Mouse (Mus musculus) lung, embryonic 16.5 days (tissue): ENCODE results near the gene Atg4d. TPM values are rescaled to one million over a fixed set of nuclear protein-coding genes. Genes with fewer than 3 reads are reported as not detected.
A peak's percentile ranks its signal among the peaks of the same experiment; 100 is the strongest.

ENCODE experiments used
- ATAC-seq: fragments of 200-750 bp; cut with Nextera tagmentation; 2 replicates; pipeline ENCODE4 v1.8.0; 2017; ENCODE audit warnings: low read depth, mild to moderate bottlenecking, moderate library complexity
- H3K27ac ChIP-seq: fragments of 300-500 bp; sonication (generic); 2 replicates; pipeline ENCODE4 v1.5.1; 2014; ENCODE audit warnings: mild to moderate bottlenecking, control low read depth, low read length
- H3K27me3 ChIP-seq: fragments of 300-500 bp; sonication (generic); 2 replicates; pipeline ENCODE4 v1.6.1; 2014; ENCODE audit warnings: low read depth, low read length, mixed read lengths; ENCODE audit not compliant: control insufficient read depth, insufficient read depth
- H3K36me3 ChIP-seq: fragments of 300-500 bp; sonication (generic); 2 replicates; pipeline ENCODE4 v1.6.1; 2014; ENCODE audit warnings: low read length; ENCODE audit not compliant: control insufficient read depth, insufficient read depth
- H3K4me1 ChIP-seq: fragments of 300-500 bp; sonication (generic); replicated peaks from 2 replicates; pipeline ENCODE4 v1.6.1; 2014; ENCODE audit warnings: low read length, mixed read lengths; ENCODE audit not compliant: control insufficient read depth, insufficient read depth
- H3K4me2 ChIP-seq: fragments of 300-500 bp; sonication (generic); 2 replicates; pipeline ENCODE4 v1.6.1; 2014; ENCODE audit warnings: low read depth, low read length, control low read depth
- H3K4me3 ChIP-seq: fragments of 300-500 bp; sonication (generic); 2 replicates; pipeline ENCODE4 v1.5.1; 2014; ENCODE audit warnings: mild to moderate bottlenecking, low read length, control low read depth
- H3K9ac ChIP-seq: fragments of 300-500 bp; sonication (generic); 2 replicates; pipeline ENCODE4 v1.6.1; 2014; ENCODE audit warnings: low read length, control low read depth
- H3K9me3 ChIP-seq: fragments of 300-500 bp; sonication (generic); 2 replicates; pipeline ENCODE4 v1.6.1; 2016; ENCODE audit warnings: low read length; ENCODE audit not compliant: control insufficient read depth
- WGBS: fragments of 180-500 bp; shearing (Covaris S2); extraction: QIAGEN DNeasy Blood & Tissue Kit; methylation state at CpG from one replicate; pipeline ENCODE4 v1.1.7; 2014; 5-methylcytosine and 5-hydroxymethylcytosine counted together
- polyA plus RNA-seq: library from polyadenylated mRNA; unstranded; fragments of >200 nt; fragmentation: Nextera tagmentation; extraction: Ambion mirVana; gene quantifications from 2 replicates; pipeline ENCODE4 v1.2.1, GENCODE M21; 2015

Gene Atg4d
- polyA plus RNA-seq, 1 experiment from 2014 or later, result 39.9 TPM

GRCm38 (mm10) chr9:21311695-21312094 is 46.6 kb downstream of the Atg4d start:
- Histone ChIP-seq H3K36me3 (no peaks in the 10 kb centered on the region), H3K4me2 (peak overlapping the region; percentile 50), H3K9ac (peak overlapping the region; percentile 66), H3K27me3 (peaks cover 10% of the 10 kb centered on the region), H3K4me3 (peak overlapping the region; percentile 56), H3K4me1 (no peaks in the 10 kb centered on the region), H3K27ac (no peak overlapping the region), H3K9me3 (no peaks in the 10 kb centered on the region)
- ATAC-seq, result 0 out of 2 replicates have a peak, but pooled peaks have one; percentile 8
- 14% methylated on average over 7 of the region's 7 CpGs for WGBS

GRCm38 (mm10) chr9:21312134-21312533 is 47.0 kb downstream of the Atg4d start, which contains the start of gene Ap1m2:
TSS of gene Ap1m2 (minus strand) at chr9:21312337.
- WGBS, result 5% methylated on average over 29 of the region's 35 CpGs
- Histone ChIP-seq H3K4me1 (no peaks in the 10 kb centered on the region), H3K36me3 (no peaks in the 10 kb centered on the region), H3K27ac (no peak within 1 kb of the TSS), H3K4me3 (peak within 1 kb of the TSS; percentile 56), H3K4me2 (peak within 1 kb of the TSS; percentile 50), H3K27me3 (peaks cover 10% of the 10 kb centered on the region), H3K9ac (peak within 1 kb of the TSS; percentile 66), H3K9me3 (no peaks in the 10 kb centered on the region)
- peak; percentile 39; the same call in 1 of the 2 replicates for ATAC-seq

GRCm38 (mm10) chr9:21313394-21313793 is 48.3 kb downstream of the Atg4d start:
- no peak overlapping the region for H3K27ac ChIP-seq
- H3K36me3 ChIP-seq, result no peaks in the 10 kb centered on the region
- no peak overlapping the region for H3K4me3 ChIP-seq
- peak; percentile 76 for ATAC-seq
- H3K4me1 ChIP-seq, result no peaks in the 10 kb centered on the region
- H3K4me2 ChIP-seq, result no peak overlapping the region
- H3K27me3 ChIP-seq, result peaks cover 10% of the 10 kb centered on the region
- no peaks in the 10 kb centered on the region for H3K9me3 ChIP-seq
- 6% methylated on average over 11 of the region's 11 CpGs for WGBS
- H3K9ac ChIP-seq, result no peak overlapping the region

GRCm38 (mm10) chr9:21314367-21315140 is 49.5 kb downstream of the Atg4d start:
- Histone ChIP-seq H3K27me3 (peaks cover 10% of the 10 kb centered on the region), H3K4me3 (no peak overlapping the region), H3K9ac (no peak overlapping the region), H3K27ac (no peak overlapping the region), H3K4me2 (no peak overlapping the region), H3K9me3 (no peaks in the 10 kb centered on the region), H3K36me3 (no peaks in the 10 kb centered on the region), H3K4me1 (no peaks in the 10 kb centered on the region)
- WGBS, result 90% methylated on average over 9 of the region's 9 CpGs
- ATAC-seq, result no peak

DNA sequence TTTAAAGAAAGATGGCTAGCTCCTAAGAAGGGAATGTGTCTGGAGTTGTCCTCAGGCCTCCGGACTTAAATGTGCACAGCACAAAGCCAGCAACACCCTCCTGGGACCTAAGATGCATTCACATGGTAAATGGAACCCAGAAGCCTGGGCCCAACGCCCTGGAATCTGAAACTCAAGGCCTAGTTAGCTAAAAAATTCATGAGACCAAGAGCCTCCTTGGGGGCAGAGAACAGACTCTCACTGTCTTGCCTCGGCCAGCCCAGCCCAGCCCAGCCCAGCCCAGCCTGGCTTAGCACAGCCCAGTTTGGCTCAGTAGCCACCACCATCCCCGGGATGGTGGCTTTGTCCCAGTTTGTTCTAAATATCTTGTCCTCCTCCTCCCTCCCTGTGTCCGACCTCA is 50.3 kb downstream of the Atg4d start:
- H3K36me3 ChIP-seq, result no peaks in the 10 kb centered on the region
- no peaks in the 10 kb centered on the region for H3K9me3 ChIP-seq
- 41% methylated on average over 5 of the region's 5 CpGs for WGBS
- no peak overlapping the region for H3K9ac ChIP-seq
- no peak overlapping the region for H3K4me3 ChIP-seq
- H3K4me1 ChIP-seq, result peaks cover 3% of the 10 kb centered on the region; the same call in 1 of the 2 replicates
- H3K27me3 ChIP-seq, result peaks cover 10% of the 10 kb centered on the region
- no peak for ATAC-seq
- H3K27ac ChIP-seq, result no peak overlapping the region
- no peak overlapping the region for H3K4me2 ChIP-seq

GRCm38 (mm10) chr9:21316696-21317095 is 51.6 kb downstream of the Atg4d start:
- Histone ChIP-seq H3K36me3 (no peaks in the 10 kb centered on the region), H3K9me3 (no peaks in the 10 kb centered on the region), H3K4me2 (no peak overlapping the region), H3K4me3 (no peak overlapping the region), H3K27me3 (peaks cover 10% of the 10 kb centered on the region), H3K9ac (no peak overlapping the region), H3K27ac (no peak overlapping the region), H3K4me1 (peaks cover 10% of the 10 kb centered on the region)
- ATAC-seq, result no peak
- 66% methylated on average over 7 of the region's 7 CpGs for WGBS

- Histone ChIP-seq H3K4me1 (peaks cover 18% of the 10 kb centered on the region), H3K4me2 (no peak overlapping the region), H3K27ac (no peak overlapping the region), H3K27me3 (no peaks in the 10 kb centered on the region), H3K9ac (no peak overlapping the region), H3K36me3 (no peaks in the 10 kb centered on the region), H3K9me3 (no peaks in the 10 kb centered on the region), H3K4me3 (no peak overlapping the region)
- ATAC-seq, result no peak
- WGBS, result 85% methylated on average over 6 of the region's 6 CpGs
Observed at GRCm38 (mm10) chr9:21318792-21319191, 53.7 kb downstream of the Atg4d start.

DNA sequence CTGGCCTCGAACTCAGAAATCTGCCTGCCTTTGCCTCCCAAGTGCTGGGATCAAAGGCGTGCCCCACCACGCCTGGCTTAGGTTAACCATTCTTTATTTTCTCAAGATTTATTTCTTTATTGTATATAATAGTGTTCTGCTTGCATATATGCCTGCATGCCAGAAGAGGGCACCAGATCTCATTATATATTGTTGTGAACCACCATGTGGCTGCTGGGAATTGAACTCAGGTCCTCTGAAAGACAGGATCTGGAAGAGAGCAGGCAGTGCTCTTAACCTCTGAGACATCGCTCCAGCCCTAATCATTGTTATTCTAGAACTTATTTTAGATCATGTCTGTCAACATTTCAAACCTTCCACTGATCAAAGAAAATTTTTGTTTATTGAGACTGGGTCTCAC is 54.4 kb downstream of the Atg4d start:
- Histone ChIP-seq H3K4me3 (no peak overlapping the region), H3K27me3 (no peaks in the 10 kb centered on the region), H3K36me3 (no peaks in the 10 kb centered on the region), H3K4me2 (no peak overlapping the region), H3K9ac (no peak overlapping the region), H3K4me1 (peaks cover 18% of the 10 kb centered on the region), H3K9me3 (no peaks in the 10 kb centered on the region), H3K27ac (no peak overlapping the region)
- 88% methylated on average over 4 of the region's 4 CpGs for WGBS
- ATAC-seq, result no peak

GRCm38 (mm10) chr9:21320280-21320618 is 55.2 kb downstream of the Atg4d start:
- WGBS, result 18% methylated on average over 4 of the region's 4 CpGs
- peak overlapping the region; percentile 94 for H3K4me2 ChIP-seq
- H3K9me3 ChIP-seq, result no peaks in the 10 kb centered on the region
- peak overlapping the region; percentile 81; the same call in 1 of the 2 replicates for H3K9ac ChIP-seq
- peak overlapping the region; percentile 89 for H3K4me3 ChIP-seq
- no peak overlapping the region for H3K27ac ChIP-seq
- H3K4me1 ChIP-seq, result peaks cover 18% of the 10 kb centered on the region
- no peaks in the 10 kb centered on the region for H3K36me3 ChIP-seq
- no peak for ATAC-seq
- no peaks in the 10 kb centered on the region for H3K27me3 ChIP-seq
